Mouse (Mus musculus): Measurements from ENCODE around the gene Mgll.

Mgll gene

DNA sequence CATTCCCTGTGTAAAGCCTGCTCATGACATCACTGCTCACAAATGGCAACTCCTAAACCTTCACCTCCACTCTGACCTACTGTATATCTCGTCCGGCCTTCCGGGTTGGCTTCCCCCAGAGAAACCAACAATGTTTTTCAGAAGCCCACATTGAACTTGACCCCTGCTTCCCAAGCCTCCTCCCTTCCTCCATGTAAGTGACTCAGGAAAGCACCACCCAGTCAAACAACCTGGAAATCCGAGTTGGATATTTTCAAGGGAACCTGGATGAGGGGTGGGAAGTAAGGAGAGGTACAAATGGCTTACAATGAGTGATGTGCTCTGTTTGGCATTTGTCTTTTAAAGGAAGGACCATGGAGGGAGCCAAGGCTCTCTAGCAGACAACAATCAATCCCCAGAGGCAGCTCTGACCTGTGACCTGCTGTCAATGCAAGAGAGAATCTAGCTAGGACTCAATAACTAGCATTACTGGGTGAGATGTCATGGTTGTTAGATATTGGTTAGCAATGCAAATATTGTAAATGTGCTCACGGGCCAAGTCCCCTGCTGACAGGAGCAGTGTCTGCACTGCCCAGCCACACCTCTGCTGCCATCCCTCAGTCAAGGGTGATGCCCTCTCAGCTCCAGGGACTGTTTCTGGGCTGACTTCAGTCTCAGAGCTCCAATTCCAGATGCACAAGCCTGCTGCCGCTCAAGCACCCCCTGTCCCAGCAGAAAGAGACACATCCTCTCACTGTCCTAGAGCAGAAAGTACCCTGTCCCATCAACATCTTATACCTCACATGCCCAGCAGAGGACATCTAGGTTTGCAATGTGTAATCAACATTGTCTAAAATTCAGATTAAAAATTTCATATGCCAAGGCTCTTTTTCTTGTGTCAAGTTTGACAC lies 6.8 kb upstream of the Mgll start:
- DNase-seq (ENCODE audit: low spot score): no peak

DNA sequence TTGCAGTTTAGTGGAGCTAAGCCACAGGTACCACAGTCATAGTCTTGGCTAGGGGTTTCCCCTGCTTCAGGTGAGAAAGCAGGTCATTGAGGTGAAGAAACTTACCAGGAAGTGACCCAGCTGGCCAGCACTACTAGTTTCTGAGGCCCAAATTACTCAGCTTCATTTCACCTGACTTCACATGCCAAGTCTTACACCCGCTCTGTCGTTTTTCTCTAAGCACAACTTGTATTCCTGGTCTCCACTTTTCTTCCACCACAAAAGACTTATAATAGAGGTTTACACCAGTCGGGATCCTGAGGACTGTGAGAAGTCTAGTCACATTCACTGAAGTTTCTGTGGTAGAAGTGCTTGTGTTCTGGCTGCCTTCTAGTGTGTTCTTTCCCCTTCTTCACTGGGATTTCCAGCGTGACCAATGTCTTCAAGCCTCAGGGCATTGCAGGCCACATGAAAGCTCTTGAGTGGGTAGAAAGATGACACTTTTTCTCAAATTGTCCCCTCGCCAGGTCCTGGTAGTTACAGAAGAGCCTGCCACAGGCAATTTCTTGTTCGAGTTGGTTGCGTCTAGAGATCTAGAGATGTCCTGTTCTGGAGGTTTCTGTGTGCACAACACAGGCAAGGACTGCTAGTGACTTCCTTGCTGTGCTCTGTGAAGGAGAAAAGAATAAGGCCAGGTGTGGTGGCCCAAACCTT lies 6.0 kb upstream of the Mgll start:
- no peak for DNase-seq (ENCODE audit: low spot score)

GRCm38 (mm10) chr6:88721059-88721458 lies 3.2 kb upstream of the Mgll start:
- no peak for DNase-seq (ENCODE audit: low spot score)

DNA sequence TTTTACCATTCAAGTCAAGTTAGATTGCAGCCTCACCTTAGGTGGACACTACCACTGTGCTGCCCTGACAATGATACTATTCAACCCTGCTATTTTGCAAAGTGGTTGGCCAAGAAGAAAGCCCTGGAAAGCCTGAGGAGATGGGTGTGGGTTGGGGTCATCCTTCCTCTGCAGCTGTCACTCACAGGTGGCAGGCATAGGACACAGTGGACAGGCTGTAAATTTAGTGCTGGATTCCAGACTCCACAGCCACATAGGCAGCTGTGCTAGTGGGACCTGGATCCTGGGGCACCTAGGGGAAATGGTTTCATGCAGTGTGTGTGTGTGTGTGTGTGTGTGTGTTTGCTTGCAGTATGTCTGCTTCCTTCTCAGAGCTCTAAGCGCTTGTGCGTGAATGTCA lies 1.3 kb upstream of the Mgll start:
- no peak for DNase-seq (ENCODE audit: low spot score)

DNA sequence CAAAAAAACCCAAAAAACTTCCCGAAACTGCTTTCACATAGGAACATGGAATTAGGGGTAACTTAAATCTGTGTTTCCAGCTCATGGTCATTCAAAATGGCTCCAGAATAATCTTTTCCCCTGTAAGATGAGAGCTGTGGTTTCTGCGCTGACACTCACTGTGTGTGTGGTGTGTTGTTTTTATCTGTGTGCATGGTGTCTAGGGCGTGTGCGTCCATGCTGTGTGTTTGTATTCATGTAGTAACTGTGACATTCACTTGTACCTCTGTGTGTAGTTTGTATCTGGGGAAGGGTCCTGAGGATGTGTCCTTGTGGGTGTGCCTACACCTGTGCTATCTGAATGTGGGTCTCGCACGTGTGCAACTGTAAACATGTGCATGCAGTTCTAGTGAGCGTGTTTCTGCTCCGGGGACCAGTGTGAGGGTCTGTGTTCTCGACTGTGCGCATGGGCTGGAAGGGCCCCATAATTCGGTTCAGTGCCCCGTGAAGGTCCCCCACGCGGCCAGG lies 353 bp upstream of the Mgll start:
- DNase-seq (ENCODE audit: low spot score): no peak

DNA sequence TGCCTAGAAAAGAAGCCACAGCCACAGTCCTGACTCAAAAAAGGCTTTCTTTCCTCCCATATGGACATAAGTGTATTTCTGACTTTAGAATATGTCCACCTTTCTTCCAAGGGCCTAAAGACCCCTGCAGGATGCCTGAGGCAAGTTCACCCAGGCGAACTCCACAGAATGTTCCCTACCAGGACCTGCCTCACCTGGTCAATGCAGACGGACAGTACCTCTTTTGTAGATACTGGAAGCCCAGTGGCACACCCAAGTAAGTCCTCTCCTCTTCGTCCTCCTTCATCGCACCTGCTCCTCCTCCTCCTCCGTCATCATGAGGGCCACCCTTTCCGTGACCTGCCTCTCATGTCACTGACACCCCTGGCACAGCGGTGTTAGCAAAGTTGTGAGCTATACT lies 1.4 kb downstream of the Mgll start:
- no peak for DNase-seq (ENCODE audit: low spot score)

DNA sequence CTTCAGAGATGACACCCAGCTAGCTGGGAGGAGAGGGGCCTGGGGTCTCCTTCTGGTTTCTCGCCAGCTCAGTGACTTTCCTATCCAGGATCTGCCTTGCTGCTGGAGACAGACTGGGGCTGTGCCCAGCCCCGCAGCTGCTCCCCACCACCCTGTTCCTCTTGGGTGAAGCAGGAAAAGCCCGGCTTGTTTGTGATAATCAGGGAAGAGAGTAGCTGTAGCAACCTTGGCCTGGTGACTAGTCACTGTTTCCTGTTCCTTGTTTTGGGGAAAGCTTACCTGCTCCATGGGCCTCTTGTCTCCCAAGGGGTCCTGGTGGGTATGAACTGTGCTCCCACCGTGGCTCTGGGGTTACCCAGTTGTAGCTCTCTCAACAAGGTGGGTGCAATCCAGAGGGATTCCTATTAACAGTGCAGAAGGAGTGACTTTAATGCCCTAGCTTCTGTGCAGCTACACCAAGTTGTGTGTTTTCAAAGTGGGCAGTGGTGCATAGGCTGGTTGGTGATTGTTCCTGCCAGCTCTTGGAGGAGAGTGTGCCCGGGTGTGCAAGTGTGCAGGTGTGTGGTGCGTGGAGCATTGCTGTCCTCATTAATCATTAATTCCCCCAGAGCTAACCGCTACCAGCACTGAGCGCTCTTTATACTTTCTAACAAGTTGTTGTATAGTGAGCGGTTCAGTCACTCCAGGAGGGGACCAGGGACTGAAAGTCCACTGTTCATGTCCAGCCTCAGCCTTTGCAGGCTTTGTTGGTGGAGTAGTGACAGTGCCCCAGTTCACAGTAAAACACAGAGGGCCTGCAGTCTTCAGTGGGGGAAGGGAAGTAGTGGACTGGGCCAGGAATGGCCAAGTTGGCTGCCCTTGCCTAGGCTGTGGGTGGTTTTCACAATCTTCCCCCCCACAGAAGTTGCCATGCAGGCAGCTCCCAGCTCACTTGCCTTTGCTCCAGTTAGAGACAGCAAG lies 2.3 kb downstream of the Mgll start:
- DNase-seq (ENCODE audit: low spot score): no peak

DNA sequence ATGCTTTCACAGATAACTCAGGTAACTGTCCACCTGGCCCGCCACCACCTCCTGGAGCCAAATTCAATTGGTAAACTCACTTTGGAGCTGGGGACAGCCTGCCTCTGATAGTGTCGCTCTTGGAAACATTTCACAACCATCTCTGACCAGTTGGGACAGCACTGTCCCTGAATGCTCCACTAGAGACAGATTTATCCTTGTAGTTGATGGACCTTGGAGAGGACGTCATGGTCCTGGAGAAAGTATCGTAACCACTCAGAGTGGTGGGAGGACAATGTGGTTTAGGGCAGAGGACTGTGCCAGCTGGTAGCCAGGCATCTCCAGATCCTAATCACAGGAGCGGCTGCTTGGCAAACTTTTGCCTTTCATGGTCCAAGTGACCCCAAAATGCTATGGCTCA lies 3.3 kb downstream of the Mgll start:
- no peak for DNase-seq (ENCODE audit: low spot score)

- DNase-seq (ENCODE audit: low spot score): no peak
Measured at GRCm38 (mm10) chr6:88728054-88728453, 3.8 kb downstream of the Mgll start.

DNA sequence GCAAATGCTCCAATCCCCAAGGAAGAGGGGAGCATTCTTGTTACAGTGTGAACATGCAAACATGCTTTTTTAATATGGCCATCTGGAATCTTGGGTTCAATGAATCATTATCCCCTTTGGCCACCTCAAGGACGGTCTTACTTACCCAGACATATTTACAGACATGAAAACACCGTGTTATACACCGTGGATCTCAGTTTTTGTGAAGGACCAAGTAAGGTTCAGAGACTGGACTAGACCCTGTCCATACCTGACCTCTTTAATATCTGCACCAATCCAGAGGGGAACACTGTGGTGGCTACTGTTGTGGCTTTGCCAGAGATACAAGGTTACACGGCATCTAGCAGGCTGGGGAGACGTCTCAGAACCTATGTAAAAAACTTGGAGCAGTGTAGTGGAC lies 4.3 kb downstream of the Mgll start:
- DNase-seq (ENCODE audit: low spot score): no peak

DNA sequence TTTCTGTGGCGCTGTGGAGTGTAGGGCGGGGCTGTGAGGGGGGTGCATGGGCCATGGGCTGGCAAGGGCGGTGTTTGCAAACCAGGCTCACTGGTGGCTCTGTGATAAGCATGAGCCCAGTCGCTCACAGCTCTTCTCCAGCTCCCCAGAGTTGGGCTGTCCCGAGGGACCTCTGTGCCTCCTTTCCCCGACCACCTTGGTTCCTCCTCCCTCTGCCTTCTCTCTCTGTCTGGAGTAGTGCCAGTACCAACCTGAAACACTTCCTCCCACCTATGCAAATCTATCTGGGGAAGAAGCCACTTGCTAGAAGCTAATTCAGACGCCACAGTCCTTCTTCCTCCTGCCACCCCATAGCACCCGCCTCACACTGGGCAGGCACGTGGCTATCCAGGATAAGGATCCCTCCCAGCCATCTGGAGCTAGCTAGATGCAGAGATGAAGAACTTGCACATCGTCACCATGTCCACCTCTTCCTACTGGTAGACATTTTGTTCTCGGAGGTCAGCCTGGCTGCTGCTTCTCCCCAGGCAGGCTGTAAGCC lies 7.1 kb downstream of the Mgll start:
- no peak for DNase-seq (ENCODE audit: low spot score)

GRCm38 (mm10) chr6:88731991-88732390 lies 7.8 kb downstream of the Mgll start:
- DNase-seq (ENCODE audit: low spot score): no peak

GRCm38 (mm10) chr6:88732643-88733613 lies 8.7 kb downstream of the Mgll start:
- no peak for DNase-seq (ENCODE audit: low spot score)

DNA sequence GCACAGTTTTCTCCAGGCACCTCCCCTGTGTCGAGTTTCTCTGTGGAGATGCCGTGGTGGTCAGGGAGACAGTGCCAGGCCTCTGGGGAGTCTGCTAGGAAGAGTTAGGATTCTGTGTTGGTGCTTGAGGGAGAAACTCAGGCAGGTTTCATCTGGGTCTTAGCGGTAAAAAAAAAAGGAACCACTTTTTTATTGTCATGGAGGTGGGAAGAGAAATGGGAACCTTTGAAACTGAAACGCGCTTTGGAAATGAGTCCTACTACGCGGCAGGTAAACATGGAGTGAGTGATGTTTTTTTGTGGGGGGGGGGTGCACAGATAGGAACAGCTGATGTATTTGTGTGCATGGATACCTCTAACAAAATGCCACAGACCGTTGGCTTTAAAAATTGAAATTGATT lies 12.1 kb downstream of the Mgll start:
- no peak for DNase-seq (ENCODE audit: low spot score)

GRCm38 (mm10) chr6:88736741-88737508 lies 12.7 kb downstream of the Mgll start:
- no peak for DNase-seq (ENCODE audit: low spot score)

GRCm38 (mm10) chr6:88737509-88737888 lies 13.3 kb downstream of the Mgll start:
- no peak for DNase-seq (ENCODE audit: low spot score)

DNA sequence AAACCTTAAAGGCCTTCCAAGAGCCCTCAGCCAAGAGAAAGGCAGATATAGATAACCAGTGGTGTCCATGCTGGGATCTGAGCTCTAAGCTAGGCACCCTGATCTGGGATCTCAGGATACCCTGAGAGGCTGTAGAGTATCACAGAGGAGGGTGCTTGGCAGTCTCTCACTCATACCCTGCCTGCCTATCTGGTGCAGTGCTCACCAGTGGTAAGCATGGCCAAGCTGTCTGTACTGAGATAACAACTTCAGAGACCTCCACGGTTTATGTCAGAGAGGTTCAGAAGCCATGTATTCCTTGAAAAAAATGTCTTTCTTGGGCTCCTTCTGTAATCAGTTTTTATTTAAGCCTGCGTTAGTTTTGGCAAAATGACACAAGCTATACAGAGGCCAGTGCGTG lies 16.8 kb downstream of the Mgll start:
- no peak for DNase-seq (ENCODE audit: low spot score)

DNA sequence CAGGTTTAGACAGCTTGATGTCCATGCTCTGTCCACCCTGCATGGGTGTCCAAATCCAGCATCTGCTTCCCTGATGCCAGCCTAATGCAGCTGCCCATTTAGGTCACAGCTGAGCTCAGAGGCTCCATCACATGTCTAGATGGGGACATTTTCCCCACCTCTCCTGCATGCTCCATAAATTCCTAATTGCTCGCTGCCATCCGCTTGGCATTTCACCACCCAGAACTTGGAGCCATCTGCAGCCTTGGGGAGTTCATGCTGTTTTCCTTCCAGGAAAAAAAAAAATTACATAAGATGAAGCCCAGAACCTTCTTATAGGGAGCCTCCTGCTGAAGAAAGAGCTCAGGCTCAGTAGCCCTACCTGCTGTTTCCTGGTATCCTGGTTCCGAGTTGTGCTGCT lies 17.6 kb downstream of the Mgll start:
- no peak for DNase-seq (ENCODE audit: low spot score)

DNA sequence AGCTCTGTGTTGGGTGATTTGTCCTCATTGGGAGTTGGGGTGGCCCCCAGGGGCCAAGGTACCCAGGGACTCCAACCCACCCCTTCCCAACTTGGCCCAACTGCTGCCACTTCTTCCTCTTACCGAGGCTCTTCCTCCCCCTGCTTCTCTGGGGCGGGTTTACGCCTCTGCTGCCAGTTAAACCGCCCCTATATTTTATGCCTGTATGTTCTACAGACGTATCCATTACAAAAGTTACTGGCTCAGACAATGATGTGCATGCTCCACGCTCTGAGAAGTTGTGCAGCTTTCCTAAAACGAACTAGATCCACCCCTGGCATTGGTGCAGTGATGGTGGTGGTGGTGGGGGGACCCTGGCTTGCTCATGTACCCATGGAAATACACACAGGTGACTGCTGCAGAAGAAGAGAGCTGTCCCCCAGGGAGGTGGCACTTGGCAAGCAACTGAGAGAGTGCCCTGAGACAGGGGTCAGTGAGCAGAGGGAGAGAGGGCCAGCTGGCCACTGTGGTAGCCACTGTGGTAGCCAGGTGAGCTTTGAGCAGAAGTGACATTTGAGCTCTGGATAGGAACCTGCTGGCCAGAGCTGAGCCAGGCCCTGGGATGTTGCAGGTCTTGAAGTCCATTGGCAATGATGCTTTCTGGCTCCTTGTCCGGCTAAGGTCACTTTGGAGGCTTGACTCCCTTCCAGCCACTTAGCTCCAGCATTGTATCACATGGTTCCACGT lies 18.2 kb downstream of the Mgll start:
- no peak for DNase-seq (ENCODE audit: low spot score)

Data from T-cell, adult 2 months (primary cell).